Mouse (Mus musculus) forelimb bud, embryonic 11.5 days (tissue): ENCODE measurements at regions not wholly inside any gene's neighbourhood (a gene's known extent, or its start where the extent isn't known, plus 50 kb on each side); places are given as distances from the start of the nearest gene placed in this dataset.
A peak's percentile ranks its signal among the peaks of the same experiment; 100 is the strongest.

ENCODE experiments used
- DNase-seq: peaks from one replicate; pipeline ENCODE4 v3.0.0-alpha.2; 2012; ENCODE audit warnings: low read depth, low spot score

GRCm38 (mm10) chr17:45240963-45241543 lies 192.5 kb downstream of the Cdc5l start:
- no peak for DNase-seq

- DNase-seq: no peak
Measured at GRCm38 (mm10) chr17:45240545-45240944, 193.0 kb downstream of the Cdc5l start.

GRCm38 (mm10) chr17:45237246-45237645 lies 196.3 kb downstream of the Cdc5l start:
- no peak for DNase-seq

DNA sequence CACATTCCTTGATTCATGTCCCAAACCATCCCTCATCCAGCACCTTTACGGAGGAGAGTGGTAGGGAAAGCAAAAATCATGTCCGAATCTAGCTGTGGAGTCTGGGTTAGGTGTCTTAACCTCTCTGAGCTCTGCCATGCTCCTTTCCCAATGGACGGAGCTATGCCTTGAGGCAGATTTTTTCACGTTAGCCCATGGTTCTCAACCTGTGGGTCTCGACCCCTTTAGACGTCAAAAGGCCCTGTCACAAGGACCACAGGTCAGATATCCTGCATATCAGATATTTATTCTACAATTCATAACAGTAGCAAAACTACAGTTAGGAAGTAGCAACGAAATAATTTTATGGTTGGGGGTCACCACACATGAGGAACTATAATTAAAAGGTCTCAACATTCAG lies 198.1 kb downstream of the Cdc5l start:
- DNase-seq: no peak

GRCm38 (mm10) chr17:45232874-45233273 lies 200.7 kb downstream of the Cdc5l start:
- no peak for DNase-seq

DNA sequence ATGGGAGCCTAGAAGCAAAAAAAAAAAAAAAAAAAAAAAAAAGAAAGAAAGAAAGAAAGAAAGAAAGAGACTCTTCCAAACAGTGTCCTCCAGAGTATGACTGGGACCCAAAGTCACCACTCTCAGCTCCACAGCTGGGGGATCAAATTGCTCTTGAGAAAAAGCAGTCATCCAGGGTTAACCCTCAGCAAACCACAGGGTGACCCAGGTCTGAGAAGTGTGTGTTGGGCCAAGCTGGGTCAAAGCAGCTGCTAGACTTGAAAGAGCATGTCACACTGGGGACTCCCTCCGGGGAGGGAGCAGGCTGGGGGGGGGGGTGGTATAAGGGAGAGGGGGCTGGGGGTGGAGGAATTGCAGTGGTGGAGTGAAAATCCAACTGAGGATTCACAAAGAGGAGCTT lies 206.3 kb downstream of the Cdc5l start:
- no peak for DNase-seq

- no peak for DNase-seq
Measured at GRCm38 (mm10) chr17:45226486-45226885, 207.1 kb downstream of the Cdc5l start.

GRCm38 (mm10) chr17:45221625-45222024 lies 211.9 kb downstream of the Cdc5l start:
- DNase-seq: no peak

DNA sequence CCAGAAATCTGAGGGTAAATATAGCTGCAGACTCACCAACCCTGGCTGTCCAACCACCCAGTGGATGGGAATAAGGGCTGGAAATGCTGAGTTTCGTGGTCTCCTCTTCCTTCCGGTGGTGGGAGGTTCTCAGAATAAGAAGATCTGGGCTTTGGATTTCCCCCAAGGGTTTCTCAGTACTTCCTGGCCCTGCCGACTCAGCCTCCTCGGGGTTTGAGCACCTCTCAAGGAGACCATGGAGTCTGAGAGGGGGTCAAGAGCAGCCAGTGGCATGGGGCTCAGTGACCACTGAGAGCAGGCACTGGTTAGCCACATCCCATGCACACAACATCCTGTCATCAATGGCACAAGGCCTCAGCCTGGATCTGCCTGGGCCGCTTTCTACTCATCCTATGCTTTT lies 216.4 kb downstream of the Cdc5l start:
- DNase-seq: no peak

GRCm38 (mm10) chr17:45215067-45216049 lies 218.2 kb downstream of the Cdc5l start:
- DNase-seq: peak; percentile 64

- DNase-seq: no peak
Measured at GRCm38 (mm10) chr17:45210984-45211383, 222.6 kb downstream of the Cdc5l start.

DNA sequence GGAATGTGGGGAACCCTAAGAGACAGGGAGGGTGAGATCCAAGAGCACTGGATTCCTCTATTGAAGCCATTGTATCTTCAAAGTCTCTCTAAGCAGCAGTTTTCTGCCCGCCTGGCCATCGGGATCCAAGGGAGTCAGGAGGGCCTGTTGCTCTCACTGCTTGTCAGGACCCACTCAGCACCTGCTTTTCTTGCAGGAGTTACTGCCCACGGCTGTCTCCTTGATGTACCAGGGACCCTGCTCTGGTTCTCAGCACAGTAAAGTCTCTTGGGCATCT lies 224.2 kb downstream of the Cdc5l start:
- no peak for DNase-seq

DNA sequence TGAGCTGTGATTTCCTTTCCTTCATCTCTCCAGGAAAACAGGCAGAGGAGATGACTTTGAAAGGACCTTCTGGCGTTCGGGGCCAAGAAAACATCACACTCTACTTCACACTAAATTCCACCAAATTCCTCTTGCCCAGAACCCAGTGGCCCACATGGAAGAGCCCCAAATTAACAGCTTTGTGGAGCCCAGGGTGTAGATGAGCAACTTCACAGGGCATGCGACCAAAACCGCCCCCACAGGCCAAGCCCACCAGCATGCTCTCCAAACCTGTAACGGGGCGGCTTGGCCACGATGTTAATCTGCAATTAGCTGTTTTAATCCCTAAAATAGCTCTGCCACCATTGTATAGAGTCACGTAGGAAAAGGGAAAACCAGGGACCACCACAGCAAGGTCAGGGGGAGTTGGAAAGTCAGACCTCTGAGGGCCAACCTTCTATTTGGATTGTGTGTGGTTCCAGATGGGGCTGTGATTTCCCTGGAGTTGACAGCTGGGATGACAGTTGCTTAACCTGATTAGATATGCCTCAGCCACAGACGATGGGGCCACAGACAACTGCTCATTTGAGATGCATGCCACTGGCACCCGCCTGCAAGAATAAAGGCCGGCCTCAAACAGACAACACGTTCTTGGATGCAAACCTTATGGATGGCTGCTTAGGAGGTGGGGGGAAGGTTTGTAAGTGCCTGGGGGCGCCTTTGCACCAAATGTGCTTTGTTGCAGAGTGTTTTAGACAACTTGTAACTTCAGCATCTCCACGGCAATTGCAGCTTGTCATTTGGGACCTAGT lies 224.7 kb downstream of the Cdc5l start:
- DNase-seq: no peak

GRCm38 (mm10) chr17:45195779-45196178 lies 237.8 kb downstream of the Cdc5l start:
- DNase-seq: no peak

GRCm38 (mm10) chr17:45194786-45195281 lies 238.7 kb downstream of the Cdc5l start:
- peak; percentile 52 for DNase-seq

- no peak for DNase-seq
Measured at GRCm38 (mm10) chr17:45193456-45194025, 240.0 kb downstream of the Cdc5l start.

- DNase-seq: no peak
Measured at GRCm38 (mm10) chr17:45187402-45187801, 246.1 kb downstream of the Cdc5l start.

- no peak for DNase-seq
Measured at GRCm38 (mm10) chr17:45176340-45176739, 257.2 kb downstream of the Cdc5l start.

DNA sequence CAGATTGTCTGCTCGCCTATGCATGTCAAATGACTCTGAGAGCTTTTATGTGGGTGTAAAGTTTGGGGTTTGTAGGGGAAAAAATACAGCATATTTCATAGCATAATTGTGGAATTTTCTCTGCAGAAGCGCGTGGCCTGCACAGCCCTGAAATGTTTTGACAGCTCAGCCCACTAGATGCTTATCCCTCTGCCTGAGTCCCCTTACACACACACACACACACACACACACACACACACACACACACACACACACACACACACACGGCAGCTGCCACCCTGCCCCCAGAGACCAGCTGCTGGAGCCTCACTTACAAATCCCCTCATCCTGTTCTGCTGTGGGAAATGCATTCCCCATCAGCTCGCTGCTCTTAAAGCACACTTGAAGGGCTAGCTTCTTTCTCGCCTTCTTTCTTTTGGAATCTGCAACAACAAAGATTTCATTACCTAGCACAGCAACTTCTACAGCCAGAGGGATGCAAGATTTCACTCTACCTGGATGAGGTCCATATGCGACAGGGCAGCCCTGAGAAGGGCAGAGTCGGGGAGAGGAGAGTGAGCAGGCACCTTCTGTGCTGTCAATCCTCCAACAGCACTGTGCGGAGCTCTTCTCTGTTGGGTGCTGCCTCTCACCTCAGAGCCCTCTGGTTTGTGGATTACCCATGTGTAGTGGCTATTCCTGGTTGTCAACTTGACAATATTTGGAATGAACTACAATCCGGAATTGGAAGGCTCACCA lies 264.1 kb downstream of the Cdc5l start:
- no peak for DNase-seq
